Mouse (Mus musculus) thymus, postnatal 10 days (tissue): ENCODE results near the gene Olfr279.

ENCODE experiments used
- DNase-seq, 2 experiments: peaks; one replicate each; pipeline ENCODE4 v3.0.0; 2021; ENCODE audit warnings: low spot score in 2 of 2

Gene Olfr279

DNA sequence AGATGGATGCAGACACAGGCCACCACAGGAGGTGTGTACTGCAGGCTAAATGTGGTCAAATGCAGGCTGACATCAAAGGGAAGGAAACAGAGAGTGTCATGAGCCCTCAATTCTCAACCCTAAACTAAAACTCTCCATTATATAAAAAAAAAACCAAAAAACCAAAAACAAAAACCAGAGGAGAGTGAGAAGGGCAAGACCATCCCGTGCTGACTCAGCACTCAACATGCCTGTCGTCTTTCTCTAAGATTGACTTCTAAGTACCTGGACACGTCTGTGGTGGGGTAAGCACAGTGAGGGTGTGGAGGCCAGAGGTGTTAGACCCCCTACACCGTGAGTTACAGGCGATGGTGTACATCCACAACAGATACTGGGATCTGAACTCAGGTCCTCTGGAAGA, 54.6 kb downstream of the Olfr279 start:
- no peak for DNase-seq
